In genomic region chr5:113164873-113165441, GRCm38 (mm10) we compare ENCODE assay signal across 8 mouse cellular contexts. TPM values are rescaled to one million over a fixed set of nuclear protein-coding genes. Genes with fewer than 3 reads are reported as not detected.
DNase-seq lines count a peak whose midpoint lies in the region; ATAC-seq lines count a peak whose summit lies in the region.

No protein-coding gene starts in this region.

- no peak overlapping the region for H3K9ac ChIP-seq in intestine, embryonic 14.5 days (ENCODE audit: low read length)
- H3K9ac ChIP-seq in limb, embryonic 15.5 days, result no peak overlapping the region
- no peak overlapping the region for H3K9ac ChIP-seq in midbrain, embryonic 14.5 days (replicated peaks; ENCODE audit: low read length)
- 0 out of 2 replicates have a peak overlapping the region, but pooled peaks have one; percentile 36 for H3K9ac ChIP-seq in stomach, embryonic 16.5 days (ENCODE audit: low read length)

- H3K4me2 ChIP-seq in intestine, embryonic 14.5 days (ENCODE audit: low read length), result no peak overlapping the region
- no peak overlapping the region; the same call in 1 of the 2 replicates for H3K4me2 ChIP-seq in limb, embryonic 15.5 days
- no peak overlapping the region for H3K4me2 ChIP-seq in midbrain, embryonic 14.5 days (ENCODE audit: low read length)
- no peak overlapping the region for H3K4me2 ChIP-seq in stomach, embryonic 16.5 days (ENCODE audit: low read depth, low read length)

- no peak overlapping the region for H3K27ac ChIP-seq in intestine, embryonic 14.5 days (ENCODE audit: low read depth)
- peak overlapping the region; percentile 68 for H3K27ac ChIP-seq in limb, embryonic 15.5 days
- peak overlapping the region; percentile 45; the same call in 1 of the 2 replicates for H3K27ac ChIP-seq in midbrain, embryonic 14.5 days (replicated peaks; ENCODE audit: low read depth, low read length)
- H3K27ac ChIP-seq in stomach, embryonic 16.5 days (ENCODE audit: low read length), result peak overlapping the region; percentile 73

- no peak for ATAC-seq in cerebellum, adult (ENCODE audit: insufficient number of reproducible peaks, low FRiP score, low TSS enrichment)
- ATAC-seq in intestine, embryonic 14.5 days (replicated peaks; ENCODE audit: low FRiP score, low TSS enrichment, low read depth), result peak; percentile 82
- peak; percentile 78 for ATAC-seq in limb, embryonic 15.5 days (ENCODE audit: insufficient number of reproducible peaks, low FRiP score, low TSS enrichment, low read depth)
- peak; percentile 79 for ATAC-seq in midbrain, embryonic 14.5 days (ENCODE audit: low FRiP score, low TSS enrichment)
- peak; percentile 91 for ATAC-seq in stomach, embryonic 16.5 days (ENCODE audit: insufficient read depth, low FRiP score)

- H3K27me3 ChIP-seq in intestine, embryonic 14.5 days (replicated peaks; ENCODE audit: control insufficient read depth, insufficient read depth, low read length), result no peaks in the 10 kb centered on the region
- H3K27me3 ChIP-seq in limb, embryonic 15.5 days, result no peaks in the 10 kb centered on the region
- H3K27me3 ChIP-seq in midbrain, embryonic 14.5 days (ENCODE audit: control insufficient read depth, insufficient read depth, low read length), result no peaks in the 10 kb centered on the region
- no peaks in the 10 kb centered on the region for H3K27me3 ChIP-seq in stomach, embryonic 16.5 days (ENCODE audit: control insufficient read depth, insufficient read depth, low read length)

- no peaks in the 10 kb centered on the region for H3K9me3 ChIP-seq in intestine, embryonic 14.5 days (ENCODE audit: control insufficient read depth, low read length)
- H3K9me3 ChIP-seq in limb, embryonic 15.5 days, result no peaks in the 10 kb centered on the region
- no peaks in the 10 kb centered on the region for H3K9me3 ChIP-seq in midbrain, embryonic 14.5 days (ENCODE audit: control insufficient read depth, low read length)
- H3K9me3 ChIP-seq in stomach, embryonic 16.5 days (replicated peaks; ENCODE audit: control insufficient read depth, low read length), result no peaks in the 10 kb centered on the region

- peaks cover 21% of the 10 kb centered on the region; the same call in 1 of the 2 replicates for H3K4me1 ChIP-seq in intestine, embryonic 14.5 days (replicated peaks; ENCODE audit: control insufficient read depth, insufficient read depth, low read length)
- H3K4me1 ChIP-seq in limb, embryonic 15.5 days, result peaks cover 44% of the 10 kb centered on the region
- peaks cover 9% of the 10 kb centered on the region; the same call in 1 of the 2 replicates for H3K4me1 ChIP-seq in midbrain, embryonic 14.5 days (ENCODE audit: control insufficient read depth, insufficient read depth, low read length)
- H3K4me1 ChIP-seq in stomach, embryonic 16.5 days (ENCODE audit: control insufficient read depth, insufficient read depth, low read length), result peaks cover 48% of the 10 kb centered on the region

- peak; percentile 16 for DNase-seq in cerebellum, adult 11 months
- DNase-seq in c-Kit-positive CD71-positive TER-119-positive erythroid progenitor cells, embryonic 14.5 days (ENCODE audit: low spot score), result peak; percentile 92
- peak; percentile 79 for DNase-seq in gastrocnemius, postnatal 10 days
- peak; percentile 86 for DNase-seq in intestine, embryonic 14.5 days (ENCODE audit: low spot score)
- peak; percentile 71 for DNase-seq in midbrain, embryonic 14.5 days

- WGBS in intestine, embryonic 14.5 days, result 18% methylated on average over 16 of the region's 16 CpGs
- 13% methylated on average over 16 of the region's 16 CpGs for WGBS in limb, embryonic 15.5 days
- WGBS in midbrain, embryonic 14.5 days, result 5% methylated on average over 16 of the region's 16 CpGs
- WGBS in stomach, embryonic 16.5 days, result 16% methylated on average over 16 of the region's 16 CpGs

- H3K4me3 ChIP-seq in intestine, embryonic 14.5 days (ENCODE audit: low read depth, low read length), result no peak overlapping the region
- H3K4me3 ChIP-seq in limb, embryonic 15.5 days, result no peak overlapping the region
- no peak overlapping the region for H3K4me3 ChIP-seq in midbrain, embryonic 14.5 days (replicated peaks; ENCODE audit: low read depth, low read length)
- H3K4me3 ChIP-seq in stomach, embryonic 16.5 days (replicated peaks; ENCODE audit: low read length), result no peak overlapping the region

- no peaks in the 10 kb centered on the region for H3K36me3 ChIP-seq in intestine, embryonic 14.5 days (ENCODE audit: control insufficient read depth, insufficient read depth, low read length)
- H3K36me3 ChIP-seq in limb, embryonic 15.5 days, result no peaks in the 10 kb centered on the region
- H3K36me3 ChIP-seq in midbrain, embryonic 14.5 days (ENCODE audit: control insufficient read depth, insufficient read depth, low read length), result no peaks in the 10 kb centered on the region
- no peaks in the 10 kb centered on the region for H3K36me3 ChIP-seq in stomach, embryonic 16.5 days (ENCODE audit: control insufficient read depth, insufficient read depth, low read length)

RNA-seq across cellular contexts. Expression of gene 2900026A02Rik, which starts 56.1 kb away (rescaled TPM):
- total RNA-seq in gastrocnemius, postnatal 10 days (2021), result 10 to 100 TPM; 36.2 to 42.0 TPM
- 6.9 TPM in 2 replicates for polyA plus RNA-seq in intestine, embryonic 14.5 days (2014; fragmentation: Nextera tagmentation; extraction: Ambion mirVana)
- 14.2 and 15.6 TPM in 2 replicates for polyA plus RNA-seq in limb, embryonic 15.5 days (2015; fragmentation: Nextera tagmentation; extraction: Ambion mirVana)
- 1.6 and 2.1 TPM in 2 replicates for polyA plus RNA-seq in midbrain, embryonic 14.5 days (2014; fragmentation: Nextera tagmentation; extraction: Ambion mirVana)
- polyA plus RNA-seq in stomach, embryonic 16.5 days (2015; fragmentation: Nextera tagmentation; extraction: Ambion mirVana), result 14.9 TPM in 2 replicates

Comparison
In these comparisons a context has a peak if more than half of its experiments do, and no peak if none do; other contexts are left out.
1. DNase-seq: peak in every context shown above with its lines; median percentile 92 in c-Kit-positive CD71-positive TER-119-positive erythroid progenitor cells, embryonic 14.5 days; 86 in intestine, embryonic 14.5 days; 79 in gastrocnemius, postnatal 10 days; 71 in midbrain, embryonic 14.5 days; 16 in cerebellum, adult 11 months.